Mouse (Mus musculus) myocyte (in vitro differentiated cells): Measurements from ENCODE around the gene Samd3.

Experiments used
- MAX ChIP-seq: IDR thresholded peaks from one replicate; pipeline ENCODE4 v1.6.1; 2011; ENCODE audit warnings: low read depth, mild to moderate bottlenecking, control low read depth
- MYOG ChIP-seq, 3 experiments: IDR thresholded peaks; one replicate each; pipeline ENCODE4 v1.6.1; 2011; ENCODE audit warnings: control low read depth in 2 of 3, low read depth in 2 of 3, mild to moderate bottlenecking in 2 of 3; ENCODE audit not compliant: insufficient read length in 2 of 3, control insufficient read depth in 1 of 3, insufficient read depth in 1 of 3

GRCm38 (mm10) chr10:26232071-26232653, 2.7 kb downstream of the Samd3 start:
- TF ChIP-seq MYOG (IDR thresholded peaks at IDR 0.05; ENCODE audit: control insufficient read depth in 1 of 3, insufficient read depth in 1 of 3, insufficient read length in 2 of 3, low read depth in 2 of 3) (no peak), MAX (no peak)
